Mouse (Mus musculus) cerebellum, adult 11-12 months (tissue): ENCODE data around the gene Dcaf17.

Source experiments
- DNase-seq: peaks from one replicate; pipeline ENCODE4 v3.0.0; 2022

The Dcaf17 gene

DNA sequence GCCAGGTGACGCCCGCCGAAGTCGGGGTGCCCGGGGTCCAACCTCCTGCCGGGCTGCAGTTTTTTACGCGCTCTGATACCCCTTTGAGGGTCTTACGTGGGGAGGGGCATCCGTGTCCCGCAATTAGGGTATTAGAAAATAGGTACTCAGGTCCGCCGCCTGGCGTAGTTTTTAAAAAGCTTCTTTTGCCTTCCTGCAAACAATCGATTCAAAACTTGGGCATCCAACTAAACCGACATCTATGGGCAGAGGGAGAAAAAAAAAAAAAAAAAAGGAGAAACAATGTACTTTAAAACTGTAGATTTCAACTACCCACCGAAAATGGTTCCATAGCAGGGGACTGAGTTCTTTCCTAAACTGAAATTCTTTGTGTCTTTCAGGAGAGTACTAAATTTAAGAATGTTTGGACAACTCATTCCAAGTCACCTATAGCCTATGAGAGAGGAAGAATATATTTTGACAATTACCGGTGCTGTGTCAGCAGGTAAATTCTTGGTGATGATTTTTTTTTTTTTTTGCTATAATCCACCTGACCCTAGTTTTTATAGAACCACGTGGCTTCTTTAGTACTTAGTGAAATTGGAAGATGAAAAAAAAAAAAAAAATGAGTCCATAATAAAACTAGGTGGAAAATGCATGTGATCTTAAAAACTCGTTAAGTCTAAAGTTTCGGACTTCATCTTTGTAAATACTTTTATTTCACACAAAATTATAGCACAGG lies 1.1 kb downstream of the Dcaf17 start:
- DNase-seq: no peak

- DNase-seq: no peak
Measured at GRCm38 (mm10) chr2:71071601-71072000, 16.5 kb downstream of the Dcaf17 start.

DNA sequence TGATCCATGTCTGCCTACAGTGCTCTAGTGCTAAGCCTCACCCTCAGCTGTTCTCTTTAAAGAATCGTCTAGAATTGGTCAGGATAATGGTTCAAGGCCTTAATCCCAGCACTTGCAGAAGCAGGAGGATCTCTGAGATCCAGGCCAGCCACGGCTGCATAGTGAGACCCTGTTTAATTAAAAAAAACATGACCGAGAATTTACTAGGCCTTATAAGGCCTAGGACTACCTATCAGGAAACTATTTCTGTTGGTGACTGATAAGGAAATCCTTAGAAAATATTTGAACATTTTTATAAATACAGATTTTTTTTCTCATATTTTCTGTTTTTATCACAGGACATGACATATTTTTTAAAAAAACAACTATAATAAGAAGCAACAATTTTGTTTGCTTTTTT lies 18.2 kb downstream of the Dcaf17 start:
- no peak for DNase-seq

- no peak for DNase-seq
Measured at GRCm38 (mm10) chr2:71073828-71074227, 18.7 kb downstream of the Dcaf17 start.

GRCm38 (mm10) chr2:71082416-71082815 lies 27.3 kb downstream of the Dcaf17 start:
- no peak for DNase-seq

DNA sequence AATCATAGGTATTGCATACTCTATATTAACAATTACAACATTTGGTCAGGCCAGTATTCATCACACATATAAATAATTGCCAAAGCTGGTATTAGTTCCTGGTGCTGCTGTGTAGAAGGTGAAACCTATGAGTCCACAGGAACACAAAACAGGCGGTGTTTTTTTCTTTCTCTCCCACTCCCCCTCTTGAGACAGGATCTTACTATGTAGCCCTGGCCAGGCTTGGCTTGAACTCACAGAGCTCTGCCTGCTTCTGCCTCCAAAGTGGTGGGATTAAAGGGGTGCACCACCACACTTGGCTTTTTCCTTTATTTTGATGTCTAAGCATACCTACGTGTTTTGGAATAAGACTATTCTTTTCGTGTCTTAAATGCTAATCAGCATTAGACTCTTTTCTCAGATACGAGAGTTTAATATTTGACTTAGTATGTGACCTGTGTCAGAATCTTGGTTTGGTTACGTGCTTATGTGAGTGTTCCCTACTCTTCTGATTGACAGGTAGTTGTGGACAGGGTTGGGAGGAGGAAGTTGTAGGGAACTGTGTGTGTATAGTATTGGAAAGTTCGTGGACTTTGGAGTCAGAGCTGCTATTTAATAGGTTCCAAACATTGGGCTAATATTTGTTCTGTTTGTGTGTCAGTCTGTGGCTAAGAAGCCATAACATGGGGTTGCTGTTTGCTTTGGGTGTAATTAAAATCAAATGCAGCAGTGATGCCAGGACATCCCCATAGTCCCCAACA lies 28.5 kb downstream of the Dcaf17 start:
- DNase-seq: no peak

DNA sequence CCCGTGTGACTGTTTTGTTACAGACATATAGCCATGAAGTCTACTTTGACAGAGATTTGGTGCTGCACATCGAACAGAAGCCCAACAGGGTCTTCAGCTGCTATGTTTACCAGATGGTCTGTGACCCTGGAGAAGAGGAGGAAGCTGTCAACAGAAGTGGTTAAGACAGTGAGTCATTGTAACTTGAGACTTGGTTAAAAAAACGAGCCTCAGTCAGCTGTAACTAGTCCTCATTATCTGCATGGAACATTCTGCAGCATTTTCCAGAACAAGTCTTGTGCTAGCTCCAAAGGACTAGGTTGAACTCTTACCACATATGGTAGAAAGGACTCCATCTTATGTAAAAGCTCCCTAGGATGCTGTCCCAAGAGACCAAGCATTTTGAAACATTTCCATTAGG lies 34.6 kb downstream of the Dcaf17 start:
- no peak for DNase-seq

DNA sequence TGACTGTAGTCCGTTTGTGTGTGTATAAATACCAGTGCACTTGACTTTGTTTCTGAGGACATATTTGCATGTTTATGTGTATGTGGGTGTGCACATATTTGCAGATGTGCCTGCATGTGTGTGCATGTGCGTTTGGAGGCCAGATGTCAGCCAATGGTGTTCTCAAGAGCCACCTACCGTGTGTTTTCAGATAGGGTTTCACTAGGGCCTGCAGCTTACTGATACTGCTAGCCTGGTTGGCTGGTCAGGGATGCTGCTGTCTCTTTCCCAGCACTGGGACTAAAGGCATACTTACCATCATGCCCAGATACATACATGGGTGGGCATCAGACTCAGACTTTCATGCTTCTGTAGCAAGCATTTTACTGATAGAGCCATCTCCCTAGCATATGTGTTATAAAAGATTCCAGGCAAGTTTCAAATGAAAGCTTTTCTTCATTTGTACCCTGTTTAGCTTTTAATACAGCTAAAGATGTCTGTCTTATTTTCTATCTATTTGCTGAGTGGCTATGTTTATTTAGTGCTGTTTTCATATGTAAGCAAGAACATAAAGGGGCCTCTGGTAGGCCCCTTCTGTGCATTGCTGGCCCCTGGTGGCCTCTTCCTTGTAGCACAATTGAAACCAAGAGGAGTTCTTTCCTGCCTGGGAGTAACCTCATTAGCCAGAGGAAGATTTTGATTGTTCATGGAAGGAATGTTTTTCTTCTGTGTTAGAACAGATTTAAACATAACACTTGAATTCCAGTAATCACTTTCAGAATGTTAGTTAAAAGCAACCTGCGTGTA lies 35.7 kb downstream of the Dcaf17 start:
- no peak for DNase-seq

- no peak for DNase-seq
Measured at GRCm38 (mm10) chr2:71096170-71096569, 41.0 kb downstream of the Dcaf17 start.

GRCm38 (mm10) chr2:71102621-71103291 lies 47.6 kb downstream of the Dcaf17 start:
- DNase-seq: no peak

DNA sequence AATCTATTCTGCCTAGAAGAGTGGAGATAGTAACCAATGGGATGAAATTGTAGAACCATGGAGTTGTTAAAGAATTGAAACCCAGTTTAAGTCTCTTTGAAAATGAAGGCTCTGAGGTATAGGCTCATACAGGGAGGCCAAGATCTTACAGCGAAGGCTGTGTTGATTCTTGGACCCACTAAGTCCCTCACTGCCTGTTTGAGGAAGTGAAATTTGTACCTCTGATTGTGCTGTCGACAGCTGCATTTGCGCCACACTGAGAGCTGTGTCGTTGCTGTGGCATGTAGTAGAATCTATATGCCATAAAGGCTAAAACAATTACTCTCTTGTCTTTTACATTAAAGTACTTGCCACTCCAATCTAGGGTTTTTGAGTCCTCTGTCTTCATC lies 48.2 kb downstream of the Dcaf17 start:
- no peak for DNase-seq

GRCm38 (mm10) chr2:71104696-71105095 lies 49.6 kb downstream of the Dcaf17 start:
- DNase-seq: no peak

- DNase-seq: no peak
Measured at GRCm38 (mm10) chr2:71105469-71106215, 50.5 kb downstream of the Dcaf17 start.

GRCm38 (mm10) chr2:71107225-71107624 lies 52.1 kb downstream of the Dcaf17 start:
- DNase-seq: no peak

- DNase-seq: no peak
Measured at GRCm38 (mm10) chr2:71108541-71108940, 53.4 kb downstream of the Dcaf17 start.

DNA sequence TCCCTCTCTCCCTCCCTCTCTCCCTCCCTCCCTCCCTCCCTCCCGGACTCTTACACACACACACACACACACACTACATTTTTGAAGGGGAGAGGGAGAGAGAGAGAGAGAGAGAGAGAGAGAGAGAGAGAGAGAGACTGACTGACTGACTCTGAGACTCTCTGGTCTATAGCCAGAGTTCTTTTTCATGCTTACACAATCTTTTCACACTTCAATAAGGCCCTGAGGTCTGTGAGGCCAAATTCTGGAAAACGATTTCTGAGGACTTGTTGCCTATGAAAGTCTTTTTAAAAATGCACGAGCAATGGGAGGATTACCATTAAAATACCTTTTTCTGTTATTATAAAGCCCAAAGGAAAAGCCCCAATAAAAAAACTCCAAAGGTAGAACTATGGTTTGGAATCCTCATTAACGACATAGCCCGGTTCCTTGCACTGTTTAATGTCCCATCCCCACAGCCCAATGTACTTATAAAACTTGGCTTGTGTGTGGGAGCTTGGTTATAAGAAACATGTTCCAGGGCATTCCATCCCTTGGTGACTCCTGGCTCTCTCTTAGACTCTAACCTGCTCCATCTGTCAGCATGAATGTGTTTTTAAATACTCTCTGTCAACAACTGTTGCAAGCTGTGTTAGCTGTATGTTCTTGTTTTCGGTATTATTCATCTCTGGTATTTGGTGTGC lies 58.5 kb downstream of the Dcaf17 start:
- no peak for DNase-seq

- DNase-seq: no peak
Measured at GRCm38 (mm10) chr2:71116151-71116550, 61.0 kb downstream of the Dcaf17 start.

- no peak for DNase-seq
Measured at GRCm38 (mm10) chr2:71117797-71118708, 62.9 kb downstream of the Dcaf17 start, which contains the start of gene Cybrd1. Cybrd1 (plus strand) TSS chr2:71117923.

- DNase-seq: no peak
Measured at GRCm38 (mm10) chr2:71120844-71121243, 65.7 kb downstream of the Dcaf17 start.

DNA sequence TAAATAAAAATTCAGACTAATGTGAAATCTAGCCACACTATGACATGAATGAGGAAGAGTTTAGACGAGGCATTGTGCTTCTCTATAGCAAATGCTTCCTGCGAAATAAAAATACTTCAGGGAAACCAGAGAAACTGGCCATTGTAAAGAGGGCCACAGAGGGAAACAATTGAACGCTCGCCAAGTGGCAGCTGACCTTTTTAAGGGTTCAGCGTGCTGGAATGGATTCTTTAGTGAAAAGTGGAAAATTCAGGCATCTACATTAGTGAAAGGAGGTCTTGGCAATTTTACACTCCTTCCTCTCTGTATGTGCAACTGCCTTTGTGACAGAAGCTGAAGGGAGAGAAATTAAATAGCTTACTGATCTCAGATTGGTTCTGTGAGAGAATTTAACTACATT lies 66.3 kb downstream of the Dcaf17 start:
- DNase-seq: no peak
